Mouse (Mus musculus) right cerebral cortex, postnatal 10 days (tissue): ENCODE measurements around the gene Epc2.

Experiments
- DNase-seq, 2 experiments: peaks; one replicate each; pipeline ENCODE4 v3.0.0; 2021; ENCODE audit warnings: low spot score in 2 of 2

Epc2 gene

DNA sequence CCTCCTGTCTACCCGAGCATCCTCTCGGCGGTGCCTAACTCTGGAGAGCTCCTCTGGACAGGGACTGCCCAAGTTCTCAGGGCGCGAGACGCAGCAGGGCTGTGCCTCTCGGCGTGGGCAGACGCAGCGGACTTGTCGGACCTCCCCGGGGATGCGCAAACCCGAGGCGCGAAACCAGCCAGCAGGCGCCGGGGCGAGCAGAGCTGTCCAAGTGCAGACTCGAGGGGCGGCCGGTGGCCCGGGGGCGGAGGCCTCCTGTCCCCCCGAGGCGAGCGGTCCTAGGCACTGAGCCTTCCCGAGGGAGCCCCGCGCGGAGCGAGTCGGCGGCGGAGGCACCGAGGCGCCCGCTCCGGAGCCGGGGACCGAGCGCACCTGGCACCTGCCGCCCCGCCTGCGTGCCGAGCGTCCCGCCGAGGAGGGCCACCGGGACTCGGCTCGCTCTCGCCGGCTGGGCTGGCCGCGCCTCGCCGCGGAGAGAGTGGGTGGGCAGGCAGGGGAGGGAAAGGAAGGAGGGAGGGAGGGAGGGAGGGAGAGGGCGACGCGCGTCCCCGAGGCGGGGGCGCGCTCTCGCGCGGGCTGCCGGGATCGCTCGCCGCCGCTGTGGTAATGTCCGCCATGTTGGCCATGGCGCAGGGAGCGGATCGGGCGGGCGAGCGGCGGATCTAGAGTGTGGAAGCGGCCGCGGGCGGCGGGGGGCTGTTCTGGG is at the start of gene Epc2:
Gene Epc2 (plus strand): TSS at position 556 of the 706 bp plus-strand sequence.
- peak; percentile 89 to 91 for DNase-seq

DNA sequence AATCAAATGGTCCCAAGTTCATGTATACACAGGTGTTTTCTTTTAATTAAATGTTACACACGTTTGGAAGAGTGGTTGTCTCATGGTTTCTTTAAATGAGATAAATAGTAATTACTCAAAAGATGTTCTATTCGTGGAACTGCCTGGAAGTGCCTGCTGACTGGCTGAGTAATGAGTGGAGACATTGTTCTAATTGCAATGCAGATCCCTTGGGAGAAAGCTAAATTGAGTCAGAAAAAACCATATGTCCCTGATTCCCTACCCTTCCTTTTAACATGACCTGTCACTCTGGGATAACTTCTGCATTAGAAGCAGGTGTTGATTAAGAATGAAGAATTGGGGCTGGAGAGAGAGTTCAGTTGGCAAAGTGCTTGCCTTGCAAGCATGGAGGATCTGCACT is 45.3 kb upstream of the Epc2 start:
- DNase-seq: no peak

DNA sequence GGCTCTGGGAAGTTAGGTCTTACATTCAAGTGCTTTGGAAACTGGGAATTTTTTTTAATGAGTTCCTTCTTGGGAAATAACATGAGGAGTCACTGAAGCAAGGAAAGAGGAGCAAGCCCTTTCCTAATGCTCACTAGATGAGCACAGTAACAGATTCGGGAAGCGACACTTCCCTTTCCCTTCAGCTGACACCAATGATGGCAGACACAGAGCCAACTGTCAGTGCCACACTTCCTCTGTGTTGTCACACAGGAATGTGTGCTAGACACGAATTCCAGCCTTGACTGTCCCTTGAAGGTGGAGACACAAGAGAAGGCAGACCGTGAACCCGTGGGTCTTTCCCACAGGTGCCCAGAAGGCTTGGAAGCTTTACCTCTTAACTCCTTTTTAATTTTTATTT is 39.6 kb upstream of the Epc2 start:
- DNase-seq: no peak

DNA sequence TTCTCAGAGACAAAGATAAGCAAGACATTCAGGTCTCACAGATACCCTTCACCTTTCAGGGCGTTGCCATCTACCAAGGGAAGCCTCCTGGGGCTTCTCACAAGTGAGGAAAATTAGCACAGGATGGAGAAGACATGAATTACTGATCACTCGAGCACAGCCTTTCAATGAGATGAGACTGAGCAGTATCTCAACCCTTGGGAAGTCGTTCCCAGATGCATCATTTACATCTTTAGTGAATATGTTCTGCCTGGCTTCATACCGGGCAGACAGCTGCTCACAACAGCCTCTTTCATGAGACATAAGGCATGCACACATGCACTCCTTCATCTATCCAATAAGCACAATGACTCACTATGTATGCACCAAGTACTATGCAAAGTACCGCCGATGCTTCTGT is 38.7 kb upstream of the Epc2 start:
- peak in 1 of 2 experiments; percentile 46 for DNase-seq

DNA sequence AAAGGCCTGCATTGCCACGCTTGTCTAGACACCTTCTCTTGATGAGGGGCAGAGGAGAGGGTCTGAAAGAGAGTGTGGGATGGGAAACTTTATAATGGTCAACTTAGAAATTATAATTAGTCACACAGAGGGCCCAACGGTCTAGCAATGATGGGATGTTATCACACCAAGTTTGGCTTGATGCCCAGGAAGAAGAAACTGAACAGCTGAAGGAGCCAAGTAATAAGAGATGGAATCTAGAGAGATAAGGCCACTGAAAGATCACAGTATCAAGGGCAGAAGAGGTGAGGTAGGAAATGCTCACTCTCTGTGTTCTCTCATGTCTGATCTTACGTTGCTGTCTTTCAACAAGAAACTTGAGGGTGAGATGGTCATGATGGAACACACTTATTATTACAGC is 35.4 kb upstream of the Epc2 start:
- DNase-seq: no peak

DNA sequence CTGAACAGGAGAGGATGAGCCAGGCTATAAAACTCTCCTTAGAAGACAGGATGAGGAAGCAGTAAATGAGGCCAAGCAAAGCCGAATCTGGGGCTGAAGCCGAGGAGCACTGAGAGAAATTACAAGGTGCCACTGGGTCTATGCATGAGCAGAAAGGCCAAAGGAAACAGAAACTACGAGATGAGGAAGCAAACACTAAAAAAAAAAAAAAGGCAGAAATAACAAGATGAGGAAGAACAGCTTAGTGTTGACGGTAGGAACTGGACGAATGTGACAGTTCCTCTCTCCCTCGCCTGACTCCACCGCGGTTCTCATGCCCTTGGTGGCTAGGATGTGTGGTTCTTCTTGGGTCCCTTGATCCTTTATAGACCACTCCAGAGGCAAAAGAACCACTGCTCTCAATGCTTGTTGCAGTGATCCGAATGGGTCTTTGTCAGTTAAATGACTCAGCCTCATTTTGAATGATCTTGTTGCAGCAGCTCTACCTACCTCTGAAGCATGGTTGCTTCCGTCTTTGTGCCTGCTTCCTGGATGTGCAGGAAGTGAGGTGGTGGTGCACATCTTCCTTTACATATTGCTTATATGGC is 34.2 kb upstream of the Epc2 start:
- no peak for DNase-seq

DNA sequence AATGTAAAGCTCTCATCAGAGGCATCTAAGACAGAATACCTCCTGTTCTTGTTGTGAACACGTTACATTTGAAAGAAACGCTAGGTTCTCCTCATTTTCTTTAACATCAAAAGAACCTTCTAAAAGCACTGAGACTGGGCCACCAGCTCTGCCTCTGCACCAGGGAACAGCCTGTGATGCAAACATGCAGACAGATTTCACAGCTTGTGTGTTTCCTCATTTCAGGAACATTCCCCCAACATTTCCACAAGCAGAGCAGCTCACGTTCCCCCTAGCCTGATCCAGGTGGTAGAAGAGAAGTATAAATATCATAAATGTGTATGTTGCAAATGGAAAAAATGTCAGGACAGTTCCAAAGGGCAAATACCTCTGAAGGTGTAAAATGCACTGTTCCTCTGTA is 30.9 kb upstream of the Epc2 start:
- no peak for DNase-seq

DNA sequence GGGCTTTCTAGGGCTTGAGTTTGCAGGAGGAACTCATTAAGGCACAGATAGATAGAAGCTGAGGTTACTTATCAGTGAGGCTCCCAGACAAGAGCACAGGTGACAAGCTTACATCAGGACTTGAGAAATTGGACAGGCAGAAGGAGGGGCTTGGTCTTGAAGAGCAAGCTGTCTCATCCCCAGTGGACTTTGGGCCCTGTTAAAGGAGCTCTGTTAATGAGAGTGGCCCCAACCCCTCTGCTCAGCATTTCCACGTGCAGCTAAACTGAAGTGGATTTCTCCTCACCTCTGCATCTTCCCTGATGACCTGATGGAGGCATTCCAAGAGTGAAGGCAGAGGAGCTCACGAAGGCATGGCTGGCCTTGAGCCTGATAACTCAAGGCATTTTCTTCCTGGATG is 27.4 kb upstream of the Epc2 start:
- no peak for DNase-seq

DNA sequence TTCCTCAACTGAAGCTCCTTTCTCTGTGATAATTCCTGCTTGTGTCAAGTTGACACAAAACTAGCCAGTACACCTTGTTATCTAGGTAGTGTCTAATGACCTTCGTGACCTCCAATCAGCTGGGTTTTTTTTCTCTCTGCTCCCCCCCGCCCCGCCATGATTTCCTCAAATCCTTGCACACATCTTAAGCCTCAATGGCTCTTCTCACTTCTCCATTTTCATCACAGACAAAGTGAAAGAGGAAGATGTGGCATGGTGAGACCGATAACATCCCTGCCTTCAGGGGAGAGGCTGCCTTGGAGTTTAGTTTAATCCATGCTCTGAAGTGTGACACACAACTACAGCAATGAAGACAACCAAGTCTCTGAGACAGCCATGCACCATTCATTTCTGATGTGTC is 26.5 kb upstream of the Epc2 start:
- no peak for DNase-seq

DNA sequence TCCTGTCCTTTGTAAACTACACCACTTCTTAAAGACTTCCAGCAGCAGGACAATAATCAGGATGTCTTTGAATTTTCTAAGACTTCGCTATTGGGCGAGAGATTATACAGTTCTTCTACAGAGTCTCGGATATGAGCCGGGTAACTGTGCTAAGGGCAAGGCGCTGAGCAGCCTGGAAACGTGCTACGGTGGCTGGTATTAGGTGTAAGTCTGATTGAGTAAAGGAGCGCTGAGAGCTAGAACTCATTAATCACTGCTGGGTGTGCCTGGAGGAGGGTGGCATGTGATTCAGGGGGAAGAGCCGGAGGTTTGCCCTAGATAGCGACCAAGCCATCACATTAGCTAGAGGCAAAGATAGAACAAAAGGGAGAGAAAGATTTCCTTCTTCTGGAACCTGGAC is 25.1 kb upstream of the Epc2 start:
- DNase-seq: no peak

DNA sequence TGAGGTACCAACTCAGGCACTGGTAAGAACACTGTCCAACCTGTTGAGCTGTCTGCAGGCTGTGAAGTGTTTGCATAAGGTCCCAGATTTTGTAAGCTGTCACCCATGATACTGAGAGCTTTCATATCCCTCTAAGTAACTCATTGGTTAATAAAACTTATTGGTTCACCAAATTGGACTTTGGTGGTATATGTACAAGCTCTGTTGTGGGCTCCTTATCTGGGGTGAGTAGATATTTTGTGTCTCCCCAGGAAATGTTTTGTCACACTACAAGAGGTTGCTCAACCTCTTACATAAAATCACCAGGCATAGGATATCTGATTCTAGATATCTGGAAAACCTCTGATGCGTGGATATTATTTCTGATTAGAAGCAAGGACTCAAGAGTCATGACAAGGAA is 20.3 kb upstream of the Epc2 start:
- DNase-seq: no peak

DNA sequence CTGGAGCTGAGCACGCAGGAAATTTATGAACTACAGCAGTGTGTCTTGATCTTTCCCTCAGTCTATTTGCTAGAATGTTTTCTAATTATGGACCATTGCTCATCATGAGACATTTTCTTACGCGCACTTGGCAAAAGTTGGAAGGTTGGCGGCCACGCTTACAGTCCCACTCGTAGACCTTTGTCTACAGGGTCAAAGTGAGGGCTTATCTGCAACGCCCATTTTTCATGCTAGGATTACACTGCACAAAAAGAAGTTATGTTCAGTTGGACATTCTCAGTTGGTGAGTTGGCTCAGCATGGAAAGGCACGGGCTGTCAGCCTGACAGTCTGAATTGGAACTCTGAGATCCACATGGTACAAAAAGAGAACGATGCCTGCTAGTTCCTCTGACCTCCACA is 18.1 kb upstream of the Epc2 start:
- no peak for DNase-seq

DNA sequence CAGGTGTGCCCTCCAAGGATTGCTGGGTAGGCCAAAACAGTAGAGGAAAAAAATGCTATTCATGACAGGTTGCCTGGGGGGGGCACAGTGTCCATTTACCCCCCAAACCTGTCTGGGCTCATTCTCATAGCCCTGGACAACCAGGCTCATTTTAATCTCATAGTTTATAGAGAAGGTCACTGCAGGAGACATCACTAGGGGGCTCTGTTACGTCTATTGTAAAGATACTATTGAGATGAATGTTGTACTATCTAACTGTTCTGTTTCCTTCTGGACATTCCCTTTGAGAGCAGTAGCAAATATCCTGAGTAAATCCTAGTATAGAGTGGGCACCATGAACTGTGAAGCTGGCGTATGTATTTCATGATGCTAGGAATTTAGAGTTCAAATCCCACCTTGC is 5.0 kb upstream of the Epc2 start:
- no peak for DNase-seq

DNA sequence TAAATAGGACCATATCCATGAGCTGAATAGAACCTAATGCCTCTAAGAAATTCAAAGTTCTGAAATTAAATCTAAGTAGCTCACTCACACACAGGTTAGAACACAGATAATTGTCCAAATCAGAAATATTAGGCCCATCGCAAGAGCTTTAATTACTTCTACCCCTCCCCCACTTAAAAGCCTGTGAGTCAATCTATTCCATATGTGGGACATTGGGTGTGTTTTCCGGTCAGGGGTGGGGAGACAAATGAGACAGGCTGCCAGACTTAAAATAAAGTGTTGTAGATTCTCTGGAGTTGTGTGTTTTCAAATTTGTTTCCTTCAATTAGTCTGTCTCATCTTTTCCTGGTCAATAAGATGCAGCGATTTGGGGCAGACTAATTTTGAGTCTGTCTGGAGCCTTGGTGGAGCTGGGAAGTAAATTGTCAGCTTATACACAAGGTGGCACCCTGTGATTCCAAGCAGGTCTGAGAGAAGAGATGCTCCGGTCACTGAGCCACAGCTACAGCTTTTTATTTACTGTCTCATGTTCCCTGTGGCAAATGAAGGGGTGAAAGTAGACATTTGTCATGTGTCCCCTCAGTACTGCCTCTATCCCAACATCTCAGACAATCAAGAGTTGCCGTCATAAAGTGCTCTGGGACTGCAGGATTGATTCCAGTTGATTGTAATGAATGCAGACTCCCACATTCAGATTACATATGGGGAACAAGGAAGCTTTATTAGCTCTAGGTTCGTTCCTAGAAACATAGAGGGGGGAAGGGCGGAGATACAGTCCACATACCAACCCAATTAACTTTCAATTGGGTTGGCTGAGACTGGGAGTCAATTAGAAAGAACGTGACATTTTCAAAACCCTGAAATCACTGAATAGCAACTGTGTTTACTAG is 3.5 kb upstream of the Epc2 start:
- DNase-seq: peak; percentile 43

DNA sequence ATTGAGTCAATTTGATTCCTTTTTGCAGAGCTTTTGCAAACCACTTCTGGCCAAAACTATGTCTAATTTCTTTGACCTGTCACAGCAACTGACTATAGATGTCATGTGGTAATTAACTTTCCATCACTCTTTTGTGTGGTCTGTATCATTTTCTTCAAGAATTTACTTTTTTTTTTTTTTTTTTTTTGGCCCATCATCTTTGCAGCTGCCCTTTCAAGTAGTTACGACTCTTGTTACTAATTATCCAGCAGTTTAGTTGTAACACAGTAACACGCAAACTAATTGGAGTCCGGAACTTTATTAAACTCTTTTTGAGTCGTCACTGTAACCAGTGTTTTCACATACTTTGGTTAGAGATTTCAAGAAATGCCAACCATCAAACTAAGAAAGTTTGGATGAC is 819 bp upstream of the Epc2 start:
- no peak for DNase-seq

DNA sequence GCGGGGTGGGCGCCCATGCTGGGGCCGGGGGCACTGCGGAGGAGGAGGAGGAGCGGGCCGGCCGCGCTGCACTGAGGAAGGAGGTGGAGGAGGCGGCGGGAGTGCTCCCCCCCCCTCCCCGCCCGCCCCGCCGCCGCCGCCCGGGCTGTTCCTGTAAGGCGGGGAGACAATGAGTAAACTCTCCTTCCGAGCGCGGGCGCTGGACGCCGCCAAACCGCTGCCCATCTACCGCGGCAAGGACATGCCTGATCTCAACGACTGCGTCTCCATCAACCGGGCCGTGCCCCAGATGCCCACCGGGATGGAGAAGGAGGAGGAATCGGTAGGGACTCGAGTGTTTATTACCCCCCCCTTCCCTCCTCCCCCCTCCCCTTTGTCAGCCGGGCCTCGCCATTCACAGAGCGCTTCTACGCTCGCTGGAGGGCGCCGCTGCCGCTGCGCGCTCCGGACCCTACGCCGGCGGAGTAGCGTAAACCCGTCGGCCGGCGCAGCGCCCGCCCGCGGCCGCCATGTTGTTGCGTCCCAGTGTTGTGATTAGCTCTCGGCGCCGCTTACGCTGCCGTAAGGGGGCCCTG is 438 bp downstream of the Epc2 start:
- DNase-seq: peak; percentile 95

DNA sequence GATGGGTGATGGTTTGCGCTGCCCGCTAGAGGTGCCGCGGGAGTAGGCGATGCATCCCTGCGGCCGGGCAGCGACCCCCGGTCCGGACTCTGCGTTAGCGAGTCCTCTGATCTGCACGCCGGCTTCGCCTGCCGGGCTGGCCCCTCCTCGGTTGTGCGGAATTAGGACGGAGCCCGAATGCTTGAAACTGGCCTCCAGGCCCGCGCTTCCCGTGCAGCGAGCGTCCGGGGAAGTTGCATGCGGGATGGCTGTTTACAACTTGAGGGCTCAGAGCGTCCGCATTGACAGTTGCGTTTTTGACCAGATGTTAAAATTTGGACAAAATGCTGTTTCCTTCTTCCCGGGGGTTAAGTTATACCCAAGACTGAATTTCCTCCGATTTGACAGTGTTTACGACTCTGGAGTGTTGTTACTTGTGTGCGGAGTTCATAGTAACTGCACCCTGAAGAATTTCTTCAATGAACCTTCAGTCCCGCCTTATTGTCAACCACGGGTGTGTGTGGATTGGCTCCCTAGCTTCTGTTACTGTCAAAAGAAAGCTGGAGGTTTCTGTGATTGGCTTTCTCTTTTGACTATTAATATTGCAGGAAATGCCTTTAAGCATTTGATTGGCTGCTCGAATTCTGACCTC is 1.3 kb downstream of the Epc2 start:
- peak; percentile 67 to 84 for DNase-seq

DNA sequence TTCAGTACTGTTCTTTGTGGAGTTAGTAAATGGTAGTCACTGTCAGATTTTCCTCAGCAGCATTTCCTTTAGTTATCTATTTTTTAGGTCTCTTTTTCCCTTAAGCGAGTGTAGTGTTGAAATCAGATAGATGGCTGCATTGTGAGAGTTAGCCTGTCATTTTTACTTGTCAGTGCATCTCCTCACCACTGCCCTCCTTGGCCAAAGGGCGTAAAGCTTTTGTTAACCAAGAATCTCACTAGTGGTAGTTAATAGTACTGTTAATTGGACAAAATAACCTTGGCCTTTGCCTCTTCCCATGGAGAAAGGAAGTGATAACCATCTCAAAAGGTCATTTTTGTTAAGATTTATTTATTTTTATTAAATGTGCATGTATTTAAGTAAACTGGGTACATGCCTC is 6.5 kb downstream of the Epc2 start:
- DNase-seq: no peak

DNA sequence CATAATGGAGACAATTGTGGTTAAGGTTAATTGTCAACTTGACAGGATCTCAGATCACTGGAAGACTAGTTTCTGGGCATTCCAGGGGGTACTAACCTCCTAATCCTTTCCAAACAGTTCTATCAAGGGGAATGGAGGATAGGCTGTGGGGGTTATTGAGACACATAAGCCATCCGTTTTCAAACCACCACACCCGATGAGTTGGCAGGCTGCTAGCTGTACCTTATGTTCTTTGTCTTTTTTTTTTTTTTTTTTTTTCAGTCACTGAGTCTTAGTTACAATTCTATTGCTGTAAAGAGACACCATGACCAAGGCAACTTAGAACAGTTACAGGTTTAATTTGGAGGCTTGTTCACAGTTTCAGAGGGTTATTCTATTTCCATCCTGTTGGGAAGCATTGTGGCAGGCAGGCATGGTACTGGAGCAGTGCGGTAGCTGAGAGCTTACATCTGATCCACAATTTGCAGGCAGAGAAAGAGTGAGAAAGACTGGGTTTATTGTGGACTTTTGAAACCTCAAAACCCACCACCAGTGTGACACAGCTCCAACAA is 14.5 kb downstream of the Epc2 start:
- no peak for DNase-seq

DNA sequence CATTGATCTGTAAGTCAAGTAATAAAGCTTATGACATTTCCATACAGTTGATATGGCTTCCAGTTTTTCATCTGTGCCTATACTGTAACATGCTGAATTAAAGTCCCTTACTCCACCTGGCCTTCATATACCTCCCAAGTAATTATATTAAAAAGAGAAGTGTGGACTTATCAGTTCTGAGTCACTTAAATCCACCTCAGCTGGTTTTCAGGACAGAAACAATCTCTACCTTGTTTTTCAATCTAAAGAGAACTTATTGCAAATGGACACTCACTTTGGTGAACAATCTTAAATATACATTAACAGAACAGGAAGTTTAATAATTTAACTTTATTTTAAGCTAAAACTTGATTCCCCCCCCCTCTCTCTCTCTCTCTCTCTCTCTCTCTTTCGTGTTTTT is 15.8 kb downstream of the Epc2 start:
- no peak for DNase-seq

DNA sequence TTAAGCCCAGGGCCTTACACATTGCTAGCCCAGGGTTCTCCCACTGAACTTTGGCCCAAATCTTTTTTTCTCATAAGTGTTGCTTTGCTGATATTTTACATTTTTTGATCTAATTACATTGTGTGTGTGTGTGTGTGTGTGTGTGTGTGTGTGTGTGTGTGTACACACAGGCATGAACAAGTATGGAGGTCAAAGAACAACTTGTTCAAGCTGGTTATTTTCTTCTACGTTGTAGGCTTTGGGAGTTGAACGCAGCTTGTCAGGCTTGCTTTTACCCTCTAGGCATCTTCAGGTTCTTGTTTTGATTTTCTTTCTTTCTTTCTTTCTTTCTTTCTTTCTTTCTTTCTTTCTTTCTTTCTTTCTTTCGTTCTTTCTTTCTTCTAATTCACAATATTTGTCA is 19.9 kb downstream of the Epc2 start:
- no peak for DNase-seq
